Mouse (Mus musculus) thymus, postnatal 14 days (tissue): ENCODE data around the gene Fgfr2.

Experiments used
- DNase-seq: peaks from one replicate; pipeline ENCODE4 v3.0.0; 2021

Gene Fgfr2

DNA sequence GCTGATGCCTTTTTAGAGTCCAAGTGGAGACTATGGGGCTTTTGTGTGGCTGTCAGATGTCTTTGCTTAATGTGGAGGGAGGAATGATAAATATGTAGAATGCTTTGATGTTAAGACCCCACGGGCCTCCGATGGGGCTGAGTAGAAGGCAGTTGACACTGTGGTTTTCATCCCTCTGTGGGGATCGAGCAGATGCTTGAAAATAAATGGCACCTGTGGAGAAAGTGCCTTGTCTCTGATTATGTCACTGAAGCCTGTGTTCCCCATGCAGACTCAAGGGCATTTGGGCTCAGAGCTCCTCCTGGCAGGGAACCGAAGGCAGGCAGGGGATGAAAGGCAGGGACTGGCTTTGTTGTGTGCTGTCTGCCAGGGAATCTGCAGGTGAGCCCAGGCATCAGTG lies 1272.6 kb downstream of the Fgfr2 start:
- no peak for DNase-seq

DNA sequence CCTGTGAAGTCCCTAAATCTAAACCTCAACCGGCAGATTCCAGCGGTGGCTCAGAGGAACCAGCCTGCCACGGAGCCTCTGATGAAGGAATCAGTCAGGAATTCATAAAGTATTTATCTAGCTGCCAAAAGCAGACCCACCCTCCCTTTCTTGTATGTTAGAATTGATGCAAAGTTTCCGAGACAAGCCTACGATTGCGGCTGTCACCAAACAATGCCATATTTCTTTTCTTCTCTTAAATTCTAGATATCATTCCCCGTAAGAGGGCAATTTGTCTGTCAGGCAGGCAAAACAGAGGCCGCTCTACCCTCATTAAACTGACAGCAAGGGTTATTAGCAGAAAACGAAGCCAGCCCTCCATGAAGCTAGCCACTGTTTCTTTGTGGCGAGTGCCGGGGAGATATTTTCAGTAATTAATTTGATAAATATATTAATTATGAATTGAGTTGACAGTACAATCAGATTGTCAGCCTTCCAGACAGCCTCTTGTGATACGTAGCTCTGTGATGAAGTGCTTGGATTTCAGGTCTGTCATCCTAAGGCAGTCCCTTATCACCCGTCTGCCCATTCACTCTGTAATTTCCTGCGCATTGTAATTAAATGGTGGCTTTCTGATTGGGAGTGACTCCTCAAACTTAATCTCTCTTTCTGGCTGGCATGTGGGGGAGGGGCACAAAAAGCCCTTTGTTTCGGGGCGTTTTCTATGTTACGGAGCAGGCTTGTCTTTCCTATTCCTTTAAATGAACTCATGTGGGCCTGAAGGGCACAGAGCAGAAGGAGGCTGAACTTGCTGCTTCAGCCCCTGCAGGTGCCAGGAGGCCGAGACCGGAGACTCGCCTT lies 1276.9 kb downstream of the Fgfr2 start:
- no peak for DNase-seq

DNA sequence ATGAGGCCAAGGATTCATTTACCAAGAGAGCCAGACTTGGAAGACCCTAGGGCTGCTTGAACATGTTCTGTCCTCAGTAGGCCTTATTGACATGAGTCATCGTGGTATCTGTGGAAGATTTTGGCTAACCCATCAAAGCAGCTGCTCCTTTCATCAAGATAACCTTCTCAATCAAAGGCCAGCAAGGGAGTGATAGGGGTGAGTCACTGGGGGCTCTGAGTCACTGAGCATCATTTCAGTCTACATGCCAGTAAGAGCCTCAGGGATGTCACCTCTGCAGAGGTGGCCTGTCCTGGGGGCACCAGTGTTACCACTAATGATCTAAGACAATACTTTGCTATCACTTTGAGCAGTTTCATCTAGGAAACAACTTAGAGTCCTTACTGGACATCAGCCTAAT lies 1292.9 kb downstream of the Fgfr2 start:
- no peak for DNase-seq

DNA sequence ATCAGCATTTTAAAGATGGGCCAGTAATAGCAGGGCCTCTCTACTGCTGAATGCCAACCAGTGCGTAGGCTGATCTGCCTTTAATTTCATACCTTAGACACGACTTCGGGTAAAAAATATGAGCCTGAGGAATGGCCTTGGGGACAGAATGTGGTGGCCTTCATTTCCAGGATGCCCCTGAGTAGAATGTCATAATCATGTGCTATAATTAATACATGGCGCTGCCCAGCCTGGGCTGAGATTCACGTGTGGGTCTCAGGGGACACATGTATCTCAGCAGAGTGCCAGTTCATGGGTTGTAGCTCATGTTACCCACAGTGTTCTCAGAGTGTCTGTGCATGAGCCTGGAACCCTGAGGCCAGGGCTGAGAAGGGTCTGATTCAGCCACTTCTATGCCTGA lies 1296.3 kb downstream of the Fgfr2 start:
- DNase-seq: no peak

DNA sequence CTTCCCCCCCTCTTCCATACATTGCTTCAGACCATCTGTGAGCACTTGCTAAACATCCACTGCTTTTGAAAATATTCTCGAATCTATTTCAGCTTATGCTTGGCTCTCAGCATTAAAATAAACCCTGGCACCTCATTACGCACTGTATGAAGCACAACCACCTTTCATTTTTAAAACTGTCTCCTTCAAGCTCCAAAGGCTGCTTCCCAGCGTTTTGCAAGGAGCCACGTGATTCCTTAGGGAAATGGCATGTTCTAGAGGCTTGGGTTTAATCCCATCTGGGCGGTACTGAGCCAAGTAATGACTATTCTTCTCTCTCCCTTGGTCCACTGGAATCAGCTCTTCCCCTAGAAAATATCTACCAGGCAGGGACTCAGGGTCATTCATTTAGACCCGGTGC lies 1305.2 kb downstream of the Fgfr2 start:
- DNase-seq: no peak

DNA sequence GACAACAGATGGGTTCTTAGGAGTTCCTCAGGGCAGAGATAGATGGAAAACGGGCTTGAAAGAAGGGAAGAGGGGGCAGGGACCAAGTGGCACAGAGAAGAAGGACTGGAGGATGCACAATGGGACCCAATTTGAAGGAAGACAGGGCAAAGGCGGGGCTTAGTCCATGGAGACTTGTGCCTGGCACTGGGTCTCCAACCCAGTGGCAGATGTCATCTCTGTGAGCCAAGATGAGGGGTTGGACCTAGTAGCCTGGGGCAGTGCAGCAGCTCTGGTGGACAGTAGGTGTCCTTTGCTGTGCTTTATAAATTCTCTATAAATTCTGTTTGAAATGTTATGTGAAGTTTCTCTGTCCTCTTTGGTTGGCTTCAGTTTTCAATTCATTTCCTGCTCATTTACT lies 1306.5 kb downstream of the Fgfr2 start:
- no peak for DNase-seq

DNA sequence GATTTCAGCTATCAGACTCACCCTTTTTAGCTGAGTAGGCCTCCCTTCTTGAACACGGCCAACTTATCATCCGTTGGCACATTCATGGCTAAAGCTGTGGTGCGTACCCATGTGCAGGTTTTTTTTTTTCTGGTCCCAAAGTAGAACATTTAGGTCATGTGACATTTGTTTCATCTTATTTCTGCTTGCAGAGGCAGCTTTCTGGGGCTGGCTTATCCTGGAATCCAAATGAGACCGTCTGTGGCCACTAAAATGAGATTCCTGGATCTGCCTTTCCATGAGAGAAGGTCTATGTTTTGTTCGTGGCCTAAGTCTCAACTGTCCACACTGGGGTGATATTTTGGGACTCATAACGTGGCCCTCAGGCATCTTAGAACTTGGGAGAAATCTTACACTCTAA lies 1311.0 kb downstream of the Fgfr2 start:
- DNase-seq: no peak

DNA sequence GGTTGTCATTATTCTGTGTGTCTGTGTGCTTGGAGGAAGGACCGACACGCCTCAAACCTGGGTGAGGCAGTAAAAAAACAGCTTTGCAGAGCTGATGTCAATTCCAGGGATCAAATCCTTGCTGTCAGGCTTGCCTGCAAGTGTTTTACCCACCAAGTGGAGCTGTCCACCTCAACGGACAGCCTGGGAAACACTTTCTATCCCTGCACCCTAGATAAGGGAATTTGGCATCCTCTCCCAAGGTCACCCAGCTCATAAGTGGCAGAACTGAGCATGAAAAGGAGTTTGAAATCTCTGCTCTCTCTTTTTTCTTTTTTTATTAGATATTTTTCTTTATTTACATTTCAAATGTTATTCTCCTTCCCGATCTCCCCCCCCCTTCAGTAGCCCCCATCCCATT lies 1312.2 kb downstream of the Fgfr2 start:
- DNase-seq: no peak

DNA sequence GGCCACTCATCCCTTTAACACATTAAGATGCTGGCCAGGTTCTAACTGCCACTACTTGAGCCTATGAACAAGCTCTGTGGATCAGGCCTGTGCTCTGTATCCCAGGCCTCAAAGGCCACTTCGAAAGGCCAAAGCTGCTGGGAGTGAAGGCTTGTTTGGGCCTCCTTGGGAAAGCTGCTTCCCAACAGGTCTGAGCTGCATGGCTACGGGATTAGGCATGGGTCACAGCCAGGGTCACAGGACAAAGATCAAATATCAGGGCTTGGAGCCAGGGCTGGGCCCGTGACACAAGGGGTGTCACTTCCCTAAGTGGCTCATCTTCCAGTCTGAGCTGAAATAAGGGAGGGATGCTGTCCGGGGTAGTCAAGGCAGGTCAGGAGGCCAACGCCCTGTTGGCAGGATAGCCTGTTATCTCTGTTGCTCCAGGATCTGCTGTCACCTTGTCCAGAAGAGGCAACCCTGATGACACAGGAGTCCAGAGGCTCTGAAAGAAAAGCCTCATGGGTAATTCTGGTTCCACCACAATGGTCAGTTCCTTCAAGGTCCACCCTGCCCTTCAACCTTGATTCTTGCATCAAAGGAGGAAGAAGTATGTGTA lies 1313.5 kb downstream of the Fgfr2 start:
- no peak for DNase-seq

DNA sequence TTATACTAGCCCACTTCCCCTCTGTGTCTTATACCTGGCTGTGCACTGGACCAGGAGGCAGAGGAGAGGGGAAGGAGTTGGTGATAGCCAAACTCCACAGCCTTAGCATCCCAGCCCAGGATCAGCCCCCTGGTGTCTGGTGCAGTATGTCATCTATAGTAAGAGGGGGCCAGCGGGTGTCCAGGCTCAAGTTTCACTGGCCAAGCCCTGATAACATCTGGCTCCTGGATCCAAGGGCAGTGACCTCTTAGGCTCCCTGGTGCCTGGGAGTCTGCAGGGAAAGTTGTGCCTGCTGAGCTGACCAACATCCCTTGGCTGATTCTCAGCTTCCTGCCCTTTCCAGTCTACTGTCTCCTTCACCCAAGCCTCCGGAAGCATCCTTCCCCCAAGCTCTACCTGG lies 1315.9 kb downstream of the Fgfr2 start:
- DNase-seq: no peak

DNA sequence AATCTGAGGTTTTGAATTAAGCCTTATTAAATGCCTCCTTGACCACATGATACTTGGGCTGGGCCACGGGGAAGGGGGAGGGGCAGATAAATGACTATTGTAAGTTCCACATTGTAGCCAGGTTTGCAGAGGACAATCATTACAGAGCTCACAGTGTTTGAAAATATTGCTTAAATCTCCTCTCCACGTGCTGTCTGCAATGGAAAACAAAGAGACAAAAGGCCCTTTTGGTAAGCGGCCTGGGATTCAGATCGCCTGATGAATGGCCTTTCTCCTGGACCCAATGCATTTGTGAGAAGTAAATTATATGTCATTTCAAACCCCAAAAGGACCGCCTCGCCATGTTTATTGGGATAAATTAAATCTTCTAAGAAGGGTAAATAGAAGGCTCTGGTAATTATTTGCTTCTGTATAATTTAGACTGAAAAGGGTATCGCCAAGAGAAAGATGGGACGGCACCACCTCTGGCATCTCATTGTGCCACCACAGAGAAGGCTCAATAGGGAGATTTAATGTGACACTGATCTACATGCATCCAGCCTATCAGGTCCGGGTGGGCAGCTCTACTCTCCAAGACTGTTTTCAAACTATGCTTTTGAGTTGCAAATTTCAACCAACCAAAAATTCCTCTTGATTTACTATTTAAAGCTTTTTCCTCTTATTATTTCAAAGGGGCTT lies 1317.5 kb downstream of the Fgfr2 start:
- DNase-seq: no peak

DNA sequence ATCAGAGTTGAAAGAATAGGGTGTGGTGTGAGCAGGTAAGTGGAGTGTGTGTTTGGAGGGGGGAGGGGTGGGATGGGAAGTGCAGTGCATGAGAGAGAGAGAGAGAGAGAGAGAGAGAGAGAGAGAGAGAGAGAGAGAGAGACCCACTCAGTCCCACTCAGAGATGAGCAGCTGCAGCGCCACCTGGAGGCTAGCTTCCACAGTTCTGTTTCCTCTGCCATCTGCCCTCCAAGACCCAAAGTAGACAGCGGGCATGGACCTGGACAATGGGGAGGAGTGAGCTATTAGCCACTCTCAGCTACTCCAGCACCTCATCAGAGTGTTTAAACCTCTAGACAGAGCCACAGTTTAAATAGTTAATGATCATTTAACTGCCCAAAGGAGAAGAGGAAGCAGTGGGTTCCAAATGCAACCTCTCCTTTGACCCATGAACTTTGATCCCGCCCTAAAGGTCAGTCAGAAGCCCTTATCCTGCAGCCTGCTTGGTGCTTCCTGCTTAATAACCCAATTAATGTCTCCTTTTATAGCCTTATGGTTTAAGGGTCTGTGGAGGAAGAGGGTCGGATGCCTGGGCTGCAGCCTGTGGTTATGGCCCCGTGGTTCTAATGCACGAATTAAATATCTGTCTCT lies 1322.6 kb downstream of the Fgfr2 start:
- DNase-seq: peak; percentile 20

DNA sequence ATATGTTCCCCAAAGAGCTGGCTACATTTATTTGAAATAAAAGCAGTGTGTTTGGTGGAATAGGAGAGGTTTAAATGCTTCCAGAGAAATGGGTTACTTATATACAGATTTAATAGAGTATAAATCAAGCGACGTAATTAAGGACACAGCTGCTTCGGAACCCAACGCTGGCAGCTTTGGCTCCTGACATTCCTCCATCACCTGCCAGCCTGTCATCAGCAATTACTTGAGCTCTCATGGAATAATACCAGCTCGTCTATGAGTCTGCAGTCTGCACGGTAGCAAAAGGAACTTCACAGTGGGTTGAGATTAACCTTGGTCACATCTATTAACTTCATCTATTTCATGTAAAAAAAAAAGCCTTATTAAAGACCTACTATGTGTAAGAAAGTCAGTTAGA lies 1326.0 kb downstream of the Fgfr2 start:
- no peak for DNase-seq

DNA sequence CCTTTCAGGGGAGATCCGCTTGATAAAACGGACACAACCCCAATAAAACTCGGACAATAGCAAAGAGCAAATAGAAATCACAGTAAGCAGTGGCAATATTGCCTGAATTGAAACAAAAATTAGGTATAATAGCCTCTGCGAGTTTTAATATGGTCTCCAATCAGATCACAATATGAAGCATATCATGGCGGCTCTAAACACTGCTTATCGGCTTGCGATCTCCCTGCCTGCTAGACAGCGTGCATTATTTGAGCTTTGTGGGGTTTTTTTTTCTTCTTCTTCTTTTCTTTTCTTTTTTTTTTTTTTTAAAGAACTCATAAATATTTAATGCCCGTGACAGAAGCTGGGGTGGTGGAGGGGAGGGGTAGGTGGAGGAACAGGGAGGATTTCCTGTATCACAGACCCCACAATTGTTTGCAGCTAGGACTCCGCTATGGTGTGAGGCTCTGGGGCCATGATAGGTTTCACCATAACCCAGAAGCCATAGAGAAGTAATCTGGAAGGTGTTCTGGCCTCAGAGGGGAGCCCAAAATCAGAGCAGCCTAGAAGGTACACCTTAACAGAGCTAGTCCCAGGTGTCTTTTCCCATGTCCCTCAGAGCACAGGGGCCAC lies 1334.4 kb downstream of the Fgfr2 start:
- DNase-seq: no peak

DNA sequence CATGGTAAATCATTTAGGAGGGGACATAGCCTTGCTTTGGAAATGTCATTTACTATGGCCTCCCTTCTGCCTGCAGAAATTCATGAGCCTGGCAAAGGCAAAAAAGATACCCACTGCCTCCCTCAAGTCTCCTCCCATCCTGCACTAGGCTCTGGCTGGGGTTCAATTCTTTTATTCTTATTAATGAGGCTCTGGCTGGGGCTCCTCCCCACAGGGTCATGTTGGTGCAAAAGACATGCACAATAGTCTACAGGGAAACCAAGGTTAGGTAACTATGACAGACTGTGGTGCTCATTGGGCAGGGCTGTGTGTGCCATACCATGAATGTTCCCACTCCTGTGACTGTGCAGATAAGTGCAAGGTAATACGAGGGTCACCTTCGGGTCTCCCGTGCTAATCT lies 1337.4 kb downstream of the Fgfr2 start:
- no peak for DNase-seq

DNA sequence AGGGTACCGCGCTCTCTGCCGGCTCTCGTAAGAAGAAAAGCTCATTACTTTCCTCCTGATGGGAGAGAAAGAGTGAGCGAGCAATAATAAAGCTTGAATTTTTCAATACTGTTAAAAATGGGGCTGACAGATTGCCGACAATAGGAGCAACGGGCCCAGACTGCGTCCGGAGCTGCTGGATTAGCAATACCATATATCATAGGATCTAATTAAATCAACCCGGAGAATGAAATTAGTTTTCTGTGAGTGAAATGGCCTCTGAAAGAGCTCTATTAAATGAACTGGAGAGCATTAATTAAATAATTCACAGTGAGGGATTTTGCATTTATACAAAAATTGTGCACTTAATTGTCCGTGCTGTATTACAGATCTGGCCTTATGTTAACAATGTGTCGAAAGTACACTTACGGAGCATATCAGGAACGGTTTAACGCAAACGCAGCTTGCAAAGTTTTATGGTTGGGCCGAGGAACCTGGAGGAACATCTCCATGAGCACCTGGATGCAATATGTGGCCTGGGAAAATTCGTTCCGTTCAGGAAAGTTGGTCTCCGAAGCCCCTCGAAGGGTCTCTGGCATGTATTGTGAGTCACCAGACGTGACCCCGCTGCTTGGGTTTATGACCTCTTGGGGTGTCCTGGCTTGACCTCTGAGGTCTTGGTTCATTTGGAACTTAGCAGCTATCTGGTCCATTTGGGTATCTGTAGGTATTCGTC lies 1344.7 kb downstream of the Fgfr2 start:
- DNase-seq: no peak

DNA sequence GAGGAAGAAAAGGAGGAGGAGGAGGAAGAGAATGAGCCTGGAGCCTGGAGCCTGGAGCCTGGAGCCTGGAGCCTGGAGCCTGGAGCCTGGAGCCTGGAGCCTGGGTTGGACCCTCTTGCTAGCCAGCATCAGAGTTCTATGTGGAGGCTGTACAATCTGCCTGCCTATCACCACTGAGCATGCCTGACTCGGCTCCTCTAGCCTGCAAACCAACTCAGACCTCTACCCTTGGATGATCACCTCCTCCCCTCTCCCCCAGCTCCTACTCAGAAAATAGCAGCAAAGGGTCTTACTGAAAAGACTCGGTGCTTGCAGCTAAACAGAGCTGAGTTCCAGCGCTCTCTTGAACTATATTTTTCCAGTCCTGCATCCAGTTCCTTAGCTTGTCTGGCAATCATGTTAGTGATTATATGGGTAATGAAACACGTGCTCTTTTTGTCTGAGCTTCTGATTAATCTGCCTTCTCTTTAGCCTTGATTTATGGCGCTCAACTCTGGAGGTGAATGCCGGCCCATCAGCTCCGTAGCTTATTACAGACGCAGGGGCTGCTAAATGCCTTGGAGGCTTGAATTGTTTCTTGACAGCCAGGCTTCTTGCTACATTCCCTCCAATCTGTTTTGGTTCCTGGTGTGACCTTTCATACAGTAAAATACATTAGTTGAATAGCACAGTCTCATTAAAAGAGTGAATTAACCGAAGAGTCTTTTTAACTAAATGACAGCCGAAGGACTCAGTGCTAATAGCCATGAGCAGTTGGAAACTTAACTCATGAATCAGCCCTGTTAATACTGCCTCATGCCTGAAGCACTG lies 1345.5 kb downstream of the Fgfr2 start:
- no peak for DNase-seq

DNA sequence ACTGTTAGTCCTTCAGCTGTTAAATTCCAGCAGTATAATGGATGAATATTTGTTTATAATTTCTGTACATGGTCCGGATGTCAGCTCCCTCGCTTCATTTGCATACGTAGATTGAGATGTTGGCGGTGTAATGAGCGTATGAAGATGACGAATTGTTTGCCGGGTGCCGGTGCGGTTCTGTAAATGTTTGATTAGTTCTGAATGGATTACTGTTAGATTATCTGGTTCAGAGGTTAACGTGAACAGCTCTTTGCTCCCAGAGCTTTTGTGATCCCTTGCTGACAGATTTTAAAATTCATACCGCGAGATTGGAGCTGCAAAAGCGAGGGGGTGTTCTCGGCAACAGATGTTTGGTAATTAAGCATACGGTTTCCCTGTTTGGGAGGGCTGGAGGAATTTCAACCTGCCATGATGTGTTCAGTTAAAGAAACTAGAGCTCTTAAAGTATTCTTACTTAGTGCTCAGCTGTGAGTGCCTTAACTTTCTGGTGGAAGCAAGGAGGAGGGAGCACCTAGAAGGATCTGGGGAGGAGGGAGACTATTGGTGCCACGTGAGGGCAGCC lies 1346.9 kb downstream of the Fgfr2 start:
- DNase-seq: no peak

DNA sequence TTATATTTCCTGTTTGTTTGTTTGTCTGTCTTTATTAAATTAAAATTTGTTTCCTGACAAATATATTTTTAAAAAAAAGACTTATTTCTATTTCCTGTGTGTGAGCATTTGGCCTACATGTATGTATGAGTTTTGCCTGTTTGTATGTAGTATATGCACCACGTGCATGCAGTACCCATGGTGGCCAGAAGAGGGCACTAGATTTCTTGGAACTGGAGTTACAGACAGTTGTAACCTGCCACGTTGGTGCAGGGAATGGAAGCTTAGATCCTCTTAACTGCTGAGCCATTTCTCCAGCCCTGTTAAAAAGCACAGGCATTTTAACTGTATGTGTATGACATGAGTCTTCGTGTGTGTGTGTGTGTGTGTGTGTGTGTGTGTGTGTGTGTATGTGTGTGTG lies 1365.2 kb downstream of the Fgfr2 start:
- DNase-seq: no peak

DNA sequence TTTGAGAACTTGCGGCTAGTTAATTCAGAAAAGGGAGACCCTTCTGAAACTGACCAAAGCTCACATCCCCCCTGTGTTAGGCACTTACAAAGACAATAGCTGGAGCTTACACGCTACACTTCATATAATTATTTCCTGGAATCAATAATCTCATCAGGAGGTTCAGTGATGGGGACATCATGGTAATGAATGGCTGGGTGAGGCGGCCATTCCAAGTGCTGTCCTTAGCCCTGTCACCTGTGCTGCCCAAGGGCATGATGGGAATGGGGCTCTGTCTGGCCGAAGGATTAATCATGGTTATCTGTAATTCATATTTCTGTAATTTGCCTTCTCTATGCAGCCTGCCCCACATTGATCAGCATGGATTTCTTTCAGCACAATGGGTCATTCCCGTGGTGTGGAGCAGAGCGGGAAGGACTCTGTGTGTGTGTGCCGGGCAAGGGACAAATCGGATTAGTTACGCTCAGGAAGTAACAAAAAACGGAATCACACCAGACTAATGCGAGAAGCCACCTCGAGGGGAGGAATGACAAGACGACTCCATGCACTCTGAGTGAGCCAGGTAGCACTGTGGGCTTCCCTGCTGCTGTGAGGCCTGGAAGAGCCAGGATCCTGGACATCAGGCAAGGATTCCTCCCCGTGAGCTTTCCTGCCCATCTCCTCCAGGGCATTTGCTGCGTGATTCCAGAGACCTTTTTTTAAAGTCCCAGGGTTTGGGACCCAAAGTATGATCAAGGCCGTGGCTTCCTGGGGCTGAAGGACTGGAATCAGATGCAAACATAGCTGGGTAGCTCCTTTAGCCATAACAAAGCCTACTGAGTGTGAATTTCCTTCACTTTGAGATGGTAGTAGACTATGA lies 1375.8 kb downstream of the Fgfr2 start:
- no peak for DNase-seq
